Mouse (Mus musculus) embryonic facial prominence, embryonic 13.5 days (tissue): ENCODE results near the gene Spint5. TPM values are rescaled to one million over a fixed set of nuclear protein-coding genes. Genes with fewer than 3 reads are reported as not detected.
"Not testable (repeated sequence)": the region's sequence is repeated elsewhere in the genome, so short reads cannot be mapped to it uniquely, and the experiment has no call there.

ENCODE experiments used
- ATAC-seq: fragments of 200-750 bp; cut with Nextera tagmentation; 2 replicates; pipeline ENCODE4 v1.8.0; 2017; ENCODE audit warnings: low read depth; ENCODE audit not compliant: insufficient number of reproducible peaks, insufficient read depth, low FRiP score, low TSS enrichment
- H3K27ac ChIP-seq: fragments of 300-500 bp; sonication (generic); 2 replicates; pipeline ENCODE4 v1.5.1; 2015; ENCODE audit warnings: moderate library complexity, mild to moderate bottlenecking, inconsistent platforms
- H3K27me3 ChIP-seq: fragments of 300-500 bp; sonication (generic); 2 replicates; pipeline ENCODE4 v1.6.1; 2015; ENCODE audit warnings: mild to moderate bottlenecking, inconsistent platforms
- H3K36me3 ChIP-seq: fragments of 300-500 bp; sonication (generic); 2 replicates; pipeline ENCODE4 v1.6.1; 2015; ENCODE audit warnings: mild to moderate bottlenecking, inconsistent platforms
- H3K4me1 ChIP-seq: fragments of 300-500 bp; sonication (generic); 2 replicates; pipeline ENCODE4 v1.6.1; 2015; ENCODE audit warnings: inconsistent platforms
- H3K4me2 ChIP-seq: fragments of 300-500 bp; sonication (generic); 2 replicates; pipeline ENCODE4 v1.6.1; 2015; ENCODE audit warnings: moderate library complexity, mild to moderate bottlenecking, inconsistent platforms
- H3K4me3 ChIP-seq: fragments of 300-500 bp; sonication (generic); 2 replicates; pipeline ENCODE4 v1.5.1; 2015; ENCODE audit warnings: mild to moderate bottlenecking, inconsistent platforms
- H3K9ac ChIP-seq: fragments of 300-500 bp; sonication (generic); 2 replicates; pipeline ENCODE4 v1.6.1; 2015; ENCODE audit warnings: mild to moderate bottlenecking, inconsistent platforms
- H3K9me3 ChIP-seq: fragments of 300-500 bp; sonication (generic); 2 replicates; pipeline ENCODE4 v1.6.1; 2016; ENCODE audit warnings: inconsistent platforms
- WGBS: fragments of 180-500 bp; shearing (Covaris S2); methylation state at CpG from one replicate; pipeline ENCODE4 v1.1.7; 2015; ENCODE audit warnings: mixed read lengths; 5-methylcytosine and 5-hydroxymethylcytosine counted together
- polyA plus RNA-seq: library from polyadenylated mRNA; unstranded; fragments of >200 nt; fragmentation: Nextera tagmentation; extraction: Ambion mirVana; gene quantifications from 2 replicates; pipeline ENCODE4 v1.2.1, GENCODE M21; 2015

Spint5 gene
- polyA plus RNA-seq, 1 experiment from 2014 or later = not detected

- no peaks in the 10 kb centered on the region for H3K27me3 ChIP-seq
- H3K4me3 ChIP-seq = no peak overlapping the region
- no peaks in the 10 kb centered on the region for H3K9me3 ChIP-seq
- no peak for ATAC-seq
- no peak overlapping the region for H3K9ac ChIP-seq
- no peak overlapping the region for H3K27ac ChIP-seq
- H3K4me1 ChIP-seq = no peaks in the 10 kb centered on the region
- 86% methylated on average over 5 of the region's 5 CpGs for WGBS
- H3K36me3 ChIP-seq = no peaks in the 10 kb centered on the region
- H3K4me2 ChIP-seq = no peak overlapping the region
Measured at GRCm38 (mm10) chr2:164701761-164702160, 13.3 kb upstream of the Spint5 start.

GRCm38 (mm10) chr2:164704235-164704634 lies 10.9 kb upstream of the Spint5 start:
- Histone ChIP-seq H3K9me3 (no peaks in the 10 kb centered on the region), H3K4me3 (no peak overlapping the region), H3K27me3 (no peaks in the 10 kb centered on the region), H3K36me3 (no peaks in the 10 kb centered on the region), H3K9ac (no peak overlapping the region), H3K4me1 (no peaks in the 10 kb centered on the region), H3K4me2 (no peak overlapping the region), H3K27ac (no peak overlapping the region)
- no peak for ATAC-seq
- WGBS = 82% methylated on average over 5 of the region's 5 CpGs

- 88% methylated on average over 6 of the region's 6 CpGs for WGBS
- H3K9ac ChIP-seq = no peak overlapping the region
- H3K4me1 ChIP-seq = no peaks in the 10 kb centered on the region
- H3K4me3 ChIP-seq = no peak overlapping the region
- H3K9me3 ChIP-seq = no peaks in the 10 kb centered on the region
- H3K4me2 ChIP-seq = no peak overlapping the region
- H3K27ac ChIP-seq = no peak overlapping the region
- H3K27me3 ChIP-seq = no peaks in the 10 kb centered on the region
- no peak for ATAC-seq
- H3K36me3 ChIP-seq = no peaks in the 10 kb centered on the region
Measured at GRCm38 (mm10) chr2:164705328-164705727, 9.8 kb upstream of the Spint5 start.

GRCm38 (mm10) chr2:164705991-164706390 lies 9.1 kb upstream of the Spint5 start:
- H3K36me3 ChIP-seq = no peaks in the 10 kb centered on the region
- H3K4me2 ChIP-seq = no peak overlapping the region
- 83% methylated on average over 14 of the region's 14 CpGs for WGBS
- ATAC-seq = no peak
- H3K9ac ChIP-seq = no peak overlapping the region
- H3K27me3 ChIP-seq = no peaks in the 10 kb centered on the region
- H3K4me3 ChIP-seq = no peak overlapping the region
- no peaks in the 10 kb centered on the region for H3K9me3 ChIP-seq
- no peaks in the 10 kb centered on the region for H3K4me1 ChIP-seq
- H3K27ac ChIP-seq = no peak overlapping the region

GRCm38 (mm10) chr2:164716194-164716786 lies 1.2 kb downstream of the Spint5 start:
- H3K4me1 ChIP-seq, H3K4me3 ChIP-seq, H3K4me2 ChIP-seq, H3K27ac ChIP-seq, H3K27me3 ChIP-seq, H3K36me3 ChIP-seq, H3K9ac ChIP-seq, H3K9me3 ChIP-seq, ATAC-seq: not testable (repeated sequence)
- 92% methylated on average over 23 of the region's 23 CpGs for WGBS

GRCm38 (mm10) chr2:164723276-164723675 lies 8.2 kb downstream of the Spint5 start:
- H3K9ac ChIP-seq = no peak overlapping the region
- no peak overlapping the region for H3K4me2 ChIP-seq
- H3K36me3 ChIP-seq = no peaks in the 10 kb centered on the region
- H3K27me3 ChIP-seq = peaks cover 5% of the 10 kb centered on the region; the same call in 1 of the 2 replicates
- H3K4me1 ChIP-seq = no peaks in the 10 kb centered on the region
- no peaks in the 10 kb centered on the region for H3K9me3 ChIP-seq
- H3K27ac ChIP-seq = no peak overlapping the region
- ATAC-seq = no peak
- H3K4me3 ChIP-seq = no peak overlapping the region
- WGBS = 68% methylated on average over 4 of the region's 4 CpGs

- Histone ChIP-seq H3K4me3 (no peak overlapping the region), H3K4me2 (no peak overlapping the region), H3K27ac (no peak overlapping the region), H3K27me3 (peaks cover 5% of the 10 kb centered on the region; the same call in 1 of the 2 replicates), H3K9me3 (no peaks in the 10 kb centered on the region), H3K9ac (no peak overlapping the region), H3K4me1 (no peaks in the 10 kb centered on the region), H3K36me3 (no peaks in the 10 kb centered on the region)
- ATAC-seq = no peak
- 18% methylated on average over 6 of the region's 6 CpGs for WGBS
Measured at GRCm38 (mm10) chr2:164725895-164726619, 11.0 kb downstream of the Spint5 start.

- no peak overlapping the region for H3K27ac ChIP-seq
- 71% methylated on average over 5 of the region's 5 CpGs for WGBS
- H3K36me3 ChIP-seq = no peaks in the 10 kb centered on the region
- H3K27me3 ChIP-seq = peaks cover 5% of the 10 kb centered on the region; the same call in 1 of the 2 replicates
- ATAC-seq = no peak
- H3K4me2 ChIP-seq = no peak overlapping the region
- no peaks in the 10 kb centered on the region for H3K9me3 ChIP-seq
- no peaks in the 10 kb centered on the region for H3K4me1 ChIP-seq
- H3K4me3 ChIP-seq = no peak overlapping the region
- H3K9ac ChIP-seq = no peak overlapping the region
Measured at GRCm38 (mm10) chr2:164731719-164732118, 16.6 kb downstream of the Spint5 start.

GRCm38 (mm10) chr2:164733259-164733658 lies 18.2 kb downstream of the Spint5 start:
- H3K27ac ChIP-seq = no peak overlapping the region
- H3K9ac ChIP-seq = no peak overlapping the region
- no peaks in the 10 kb centered on the region for H3K4me1 ChIP-seq
- no peaks in the 10 kb centered on the region for H3K36me3 ChIP-seq
- no peak for ATAC-seq
- H3K9me3 ChIP-seq = no peaks in the 10 kb centered on the region
- H3K4me2 ChIP-seq = no peak overlapping the region
- WGBS = 94% methylated on average over 2 of the region's 2 CpGs
- no peak overlapping the region for H3K4me3 ChIP-seq
- no peaks in the 10 kb centered on the region for H3K27me3 ChIP-seq

GRCm38 (mm10) chr2:164734839-164735238 lies 19.7 kb downstream of the Spint5 start:
- 79% methylated on average over 5 of the region's 5 CpGs for WGBS

GRCm38 (mm10) chr2:164735446-164735845 lies 20.3 kb downstream of the Spint5 start:
- no peak overlapping the region for H3K27ac ChIP-seq
- 89% methylated on average over 5 of the region's 5 CpGs for WGBS
- no peaks in the 10 kb centered on the region for H3K27me3 ChIP-seq

More at GRCm38 (mm10) chr2:164734839-164735238, 19.7 kb downstream of the Spint5 start:
- ATAC-seq = no peak
- Histone ChIP-seq H3K4me2 (no peak overlapping the region), H3K4me3 (no peak overlapping the region), H3K9ac (no peak overlapping the region), H3K27me3 (no peaks in the 10 kb centered on the region), H3K36me3 (no peaks in the 10 kb centered on the region), H3K4me1 (no peaks in the 10 kb centered on the region), H3K27ac (no peak overlapping the region), H3K9me3 (no peaks in the 10 kb centered on the region)

GRCm38 (mm10) chr2:164737377-164738090 lies 22.4 kb downstream of the Spint5 start:
- WGBS = 57% methylated on average over 3 of the region's 3 CpGs
- no peak overlapping the region for H3K4me3 ChIP-seq
- no peak for ATAC-seq

More at GRCm38 (mm10) chr2:164735446-164735845, 20.3 kb downstream of the Spint5 start:
- no peak overlapping the region for H3K4me2 ChIP-seq
- no peak overlapping the region for H3K9ac ChIP-seq
- H3K4me1 ChIP-seq = no peaks in the 10 kb centered on the region
- no peak overlapping the region for H3K4me3 ChIP-seq
- H3K36me3 ChIP-seq = no peaks in the 10 kb centered on the region
- H3K9me3 ChIP-seq = no peaks in the 10 kb centered on the region
- ATAC-seq = no peak

More at GRCm38 (mm10) chr2:164737377-164738090, 22.4 kb downstream of the Spint5 start:
- no peak overlapping the region for H3K27ac ChIP-seq
- no peaks in the 10 kb centered on the region for H3K9me3 ChIP-seq
- H3K4me2 ChIP-seq = no peak overlapping the region
- H3K27me3 ChIP-seq = no peaks in the 10 kb centered on the region
- H3K9ac ChIP-seq = no peak overlapping the region
- H3K4me1 ChIP-seq = no peaks in the 10 kb centered on the region
- H3K36me3 ChIP-seq = no peaks in the 10 kb centered on the region
